Mouse (Mus musculus) testis, adult 2 months (tissue): Measurements from ENCODE around the gene Ccdc92b.

Experiments used
- CTCF ChIP-seq: fragments of 200-500 bp; IDR thresholded peaks from 2 replicates; pipeline ENCODE4 v1.5.1; 2012; ENCODE audit warnings: low read depth, mild to moderate bottlenecking, inconsistent platforms, low read length, moderate library complexity; ENCODE audit not compliant: control insufficient read depth, insufficient read depth, insufficient replicate concordance
- POLR2A ChIP-seq: fragments of 200-500 bp; IDR thresholded peaks from 2 replicates; pipeline ENCODE4 v1.6.1; 2012; ENCODE audit warnings: low read depth, mild to moderate bottlenecking, inconsistent platforms, low read length, moderate library complexity; ENCODE audit not compliant: control insufficient read depth

- TF ChIP-seq CTCF = no peak
- no peak for TF ChIP-seq POLR2A
These were observed 29.2 kb upstream of the Ccdc92b start for GRCm38 (mm10) chr11:74590239-74590596.
